Mouse (Mus musculus) midbrain, postnatal 0 days (tissue): Measurements from ENCODE around the gene Cpn1. TPM values are rescaled to one million over a fixed set of nuclear protein-coding genes. Genes with fewer than 3 reads are reported as not detected.

ENCODE experiments used
- ATAC-seq: fragments of 200-750 bp; cut with Nextera tagmentation; 2 replicates; pipeline ENCODE4 v1.8.0; 2017; ENCODE audit warnings: moderate number of reproducible peaks, mild to moderate bottlenecking, moderate TSS enrichment, moderate library complexity; ENCODE audit not compliant: low FRiP score
- DNase-seq: peaks from one replicate; pipeline ENCODE4 v3.0.0-alpha.2; 2015; ENCODE audit warnings: low spot score
- H3K27ac ChIP-seq: fragments of 300-500 bp; sonication (generic); 2 replicates; pipeline ENCODE4 v1.5.1; 2014; ENCODE audit warnings: low read depth, mild to moderate bottlenecking, low read length, mixed read lengths
- H3K27me3 ChIP-seq: fragments of 300-500 bp; sonication (generic); 2 replicates; pipeline ENCODE4 v1.6.1; 2014; ENCODE audit warnings: low read length, control low read depth, mixed read lengths; ENCODE audit not compliant: insufficient read depth
- H3K36me3 ChIP-seq: fragments of 300-500 bp; sonication (generic); 2 replicates; pipeline ENCODE4 v1.6.1; 2014; ENCODE audit warnings: low read length, control low read depth, mixed read lengths; ENCODE audit not compliant: insufficient read depth
- H3K4me1 ChIP-seq: fragments of 300-500 bp; sonication (generic); 2 replicates; pipeline ENCODE4 v1.6.1; 2014; ENCODE audit warnings: mild to moderate bottlenecking, control low read depth, antibody characterized with exemption, low read length, mixed read lengths; ENCODE audit not compliant: insufficient read depth
- H3K4me2 ChIP-seq: fragments of 300-500 bp; sonication (generic); 2 replicates; pipeline ENCODE4 v1.6.1; 2014; ENCODE audit warnings: low read depth, mild to moderate bottlenecking, low read length, mixed read lengths; ENCODE audit not compliant: poor library complexity, severe bottlenecking
- H3K4me3 ChIP-seq: fragments of 300-500 bp; sonication (generic); 2 replicates; pipeline ENCODE4 v1.5.1; 2014; ENCODE audit warnings: low read depth, mild to moderate bottlenecking, low read length, moderate library complexity
- H3K9ac ChIP-seq: fragments of 300-500 bp; sonication (generic); replicated peaks from 2 replicates; pipeline ENCODE4 v1.6.1; 2014; ENCODE audit warnings: mild to moderate bottlenecking, low read length, moderate library complexity, mixed read lengths; ENCODE audit not compliant: poor library complexity, severe bottlenecking
- H3K9me3 ChIP-seq: fragments of 300-500 bp; sonication (generic); 2 replicates; pipeline ENCODE4 v1.6.1; 2016; ENCODE audit warnings: low read length, control low read depth
- CTCF ChIP-seq: IDR thresholded peaks from 2 replicates; pipeline ENCODE4 v1.5.1; 2016; ENCODE audit warnings: antibody characterized with exemption, mild to moderate bottlenecking
- WGBS: fragments of 180-500 bp; shearing (Covaris S2); extraction: QIAGEN DNeasy Blood & Tissue Kit; methylation state at CpG from one replicate; pipeline ENCODE4 v1.1.7; 2014; 5-methylcytosine and 5-hydroxymethylcytosine counted together
- polyA plus RNA-seq: library from polyadenylated mRNA; unstranded; fragments of >200 nt; fragmentation: Nextera tagmentation; extraction: Ambion mirVana; gene quantifications from 2 replicates; pipeline ENCODE4 v1.2.1, GENCODE M21; 2015
- total RNA-seq: library from RNA; depleted of rRNA; stranded (reverse); fragments of >200 nt; gene quantifications from 2 replicates; pipeline ENCODE4 v1.2.3, GENCODE M21; 2014

Gene Cpn1
- total and polyA plus RNA-seq, 2 experiments from 2014 or later = 0.27 to 0.48 TPM

DNA sequence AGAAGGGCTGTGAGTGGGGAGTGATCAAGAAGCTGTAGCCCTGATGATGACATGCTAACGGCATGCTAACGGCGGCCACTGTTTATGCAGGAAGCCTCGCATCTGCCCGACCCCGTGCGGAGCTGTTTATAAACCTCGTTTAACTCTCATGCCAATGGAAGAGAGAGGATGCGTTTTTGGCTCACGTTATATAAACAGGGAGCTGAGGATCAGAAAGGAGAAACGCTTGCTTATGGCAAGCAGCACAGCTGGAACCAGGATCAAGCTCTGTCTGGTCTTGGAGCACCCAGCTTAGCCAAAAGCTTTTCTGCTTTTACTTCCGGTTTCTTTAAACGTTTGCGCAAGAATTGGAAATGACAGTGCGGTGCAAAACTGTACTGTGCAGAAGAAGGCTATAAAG is 22.4 kb upstream of the Cpn1 start:
- Histone ChIP-seq H3K27me3 (no peaks in the 10 kb centered on the region), H3K4me1 (no peaks in the 10 kb centered on the region), H3K27ac (no peak overlapping the region), H3K9ac (no peak overlapping the region), H3K9me3 (no peaks in the 10 kb centered on the region), H3K4me3 (no peak overlapping the region), H3K36me3 (no peaks in the 10 kb centered on the region), H3K4me2 (no peak overlapping the region)
- TF ChIP-seq CTCF = no peak
- DNase-seq (no peak), ATAC-seq (no peak)
- 71% methylated on average over 15 of the region's 15 CpGs for WGBS

DNA sequence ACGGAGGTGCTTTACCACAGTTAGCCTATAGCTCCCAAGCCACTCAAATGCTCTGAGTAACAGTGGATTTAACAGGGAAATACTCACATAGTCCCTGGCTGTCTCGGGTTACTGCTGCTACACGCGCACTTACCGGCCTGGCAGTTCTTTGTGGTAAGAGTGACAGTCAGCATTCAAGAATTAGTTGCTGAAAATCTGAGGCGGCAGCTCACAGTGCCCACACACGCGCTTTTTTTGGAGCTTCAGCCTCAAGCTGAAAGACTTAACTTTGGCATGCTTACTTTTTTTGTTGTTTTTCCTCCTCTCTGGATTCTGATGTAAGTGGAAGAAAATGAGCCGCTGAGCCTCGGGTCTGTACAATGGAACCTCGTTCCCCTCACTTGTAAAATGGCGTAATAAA is 20.8 kb upstream of the Cpn1 start:
- no peaks in the 10 kb centered on the region for H3K27me3 ChIP-seq
- no peaks in the 10 kb centered on the region for H3K4me1 ChIP-seq
- H3K36me3 ChIP-seq = no peaks in the 10 kb centered on the region
- no peak for TF ChIP-seq CTCF
- H3K27ac ChIP-seq = no peak overlapping the region
- no peak for ATAC-seq
- no peaks in the 10 kb centered on the region for H3K9me3 ChIP-seq
- no peak overlapping the region for H3K9ac ChIP-seq
- DNase-seq = no peak
- H3K4me3 ChIP-seq = no peak overlapping the region
- WGBS = 43% methylated on average over 12 of the region's 12 CpGs
- H3K4me2 ChIP-seq = no peak overlapping the region

DNA sequence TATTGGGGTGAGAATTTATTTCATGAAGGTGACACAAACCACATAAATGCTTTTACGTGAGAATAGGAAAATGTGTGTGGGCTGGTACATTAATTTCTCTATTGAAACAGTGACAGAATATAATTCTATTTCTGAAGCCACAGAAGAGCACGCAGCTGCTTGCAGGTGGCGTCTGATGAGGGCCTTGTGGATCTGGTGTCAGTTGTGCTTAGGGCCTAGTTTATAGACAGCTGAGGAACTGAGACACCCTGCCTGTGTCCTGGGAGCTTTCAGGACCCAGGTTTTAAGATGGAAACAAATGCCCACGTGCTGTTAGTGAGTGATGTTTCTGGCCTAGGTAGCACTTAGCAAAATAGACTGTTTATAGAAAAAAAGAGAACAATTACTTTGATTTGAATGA is 18.7 kb upstream of the Cpn1 start:
- ATAC-seq (no peak), DNase-seq (no peak)
- no peaks in the 10 kb centered on the region for H3K9me3 ChIP-seq
- no peak for TF ChIP-seq CTCF
- no peaks in the 10 kb centered on the region for H3K36me3 ChIP-seq
- no peak overlapping the region for H3K9ac ChIP-seq
- 77% methylated on average over 4 of the region's 4 CpGs for WGBS
- H3K27me3 ChIP-seq = no peaks in the 10 kb centered on the region
- no peak overlapping the region for H3K27ac ChIP-seq
- H3K4me3 ChIP-seq = no peak overlapping the region
- H3K4me1 ChIP-seq = no peaks in the 10 kb centered on the region
- H3K4me2 ChIP-seq = no peak overlapping the region

DNA sequence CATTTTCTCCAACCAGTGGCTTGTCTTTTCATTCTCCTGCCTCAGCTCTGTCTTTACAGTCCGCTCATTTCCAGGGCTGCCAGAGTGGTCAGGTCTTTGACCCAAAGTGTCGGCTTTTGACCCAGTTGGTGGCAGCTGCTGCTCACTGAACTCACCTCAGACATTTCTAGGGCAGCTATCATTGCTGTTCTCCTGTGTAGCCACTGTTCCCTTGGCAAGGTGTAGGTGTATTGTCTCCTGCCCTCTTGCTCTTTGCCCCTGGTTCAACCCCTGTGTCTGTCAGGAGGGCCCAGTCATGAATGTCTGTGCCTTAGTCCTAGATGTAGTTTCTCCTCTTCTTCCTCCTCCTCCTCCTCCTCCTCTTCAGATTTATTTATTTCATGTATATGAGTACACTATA is 17.9 kb upstream of the Cpn1 start:
- ATAC-seq (no peak), DNase-seq (no peak)
- Histone ChIP-seq H3K4me1 (no peaks in the 10 kb centered on the region), H3K9ac (no peak overlapping the region), H3K36me3 (no peaks in the 10 kb centered on the region), H3K27me3 (no peaks in the 10 kb centered on the region), H3K27ac (no peak overlapping the region), H3K4me3 (no peak overlapping the region), H3K4me2 (no peak overlapping the region), H3K9me3 (no peaks in the 10 kb centered on the region)
- TF ChIP-seq CTCF = no peak
- 95% methylated on average over 2 of the region's 2 CpGs for WGBS

DNA sequence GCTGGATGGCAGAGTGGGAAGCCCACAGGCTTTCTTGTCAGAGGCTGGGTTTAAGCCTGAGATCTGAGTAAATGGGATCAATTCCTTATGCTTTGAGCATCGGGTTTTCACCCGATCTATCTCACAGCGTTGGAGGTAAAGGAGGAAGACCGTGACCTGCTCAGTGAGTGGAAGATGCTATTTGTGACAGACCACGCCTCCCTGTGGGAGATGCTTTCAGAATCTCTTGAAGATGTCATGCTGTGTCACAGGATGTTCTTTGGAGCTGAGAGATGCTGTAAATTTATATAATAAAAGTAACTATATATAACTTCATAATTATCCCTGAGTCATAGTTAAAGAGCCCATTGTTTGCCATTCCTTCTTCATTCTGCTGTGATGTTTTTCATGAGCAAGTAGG is 14.4 kb upstream of the Cpn1 start:
- no peaks in the 10 kb centered on the region for H3K9me3 ChIP-seq
- DNase-seq (no peak), ATAC-seq (no peak)
- no peak overlapping the region for H3K4me2 ChIP-seq
- H3K4me3 ChIP-seq = no peak overlapping the region
- no peak overlapping the region for H3K9ac ChIP-seq
- H3K27me3 ChIP-seq = no peaks in the 10 kb centered on the region
- TF ChIP-seq CTCF = no peak
- H3K27ac ChIP-seq = no peak overlapping the region
- 70% methylated on average over 5 of the region's 5 CpGs for WGBS
- no peaks in the 10 kb centered on the region for H3K36me3 ChIP-seq
- no peaks in the 10 kb centered on the region for H3K4me1 ChIP-seq

DNA sequence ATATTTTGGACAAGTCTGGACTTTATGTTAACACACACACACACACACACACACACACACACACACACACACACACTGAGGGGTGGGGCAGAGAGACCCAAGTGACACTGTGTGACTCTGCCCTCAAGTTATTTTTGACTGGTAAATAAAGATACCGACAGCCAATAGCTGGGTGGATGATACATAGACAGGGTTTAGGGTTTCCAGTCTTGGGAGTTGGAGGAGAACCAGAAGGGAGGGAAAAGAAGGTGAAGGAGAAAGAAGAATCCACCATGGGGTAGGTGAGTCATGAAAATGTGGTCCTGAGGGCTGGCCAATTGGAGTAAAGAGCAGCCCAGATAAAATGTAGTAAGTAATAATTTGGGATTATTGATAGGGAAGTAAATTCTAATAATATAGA is 13.7 kb upstream of the Cpn1 start:
- no peaks in the 10 kb centered on the region for H3K36me3 ChIP-seq
- H3K4me3 ChIP-seq = no peak overlapping the region
- 89% methylated on average over 1 of the region's 1 CpGs for WGBS
- H3K9me3 ChIP-seq = no peaks in the 10 kb centered on the region
- H3K27me3 ChIP-seq = no peaks in the 10 kb centered on the region
- no peak overlapping the region for H3K4me2 ChIP-seq
- no peak for TF ChIP-seq CTCF
- H3K9ac ChIP-seq = no peak overlapping the region
- H3K4me1 ChIP-seq = no peaks in the 10 kb centered on the region
- no peak for ATAC-seq
- DNase-seq = no peak
- H3K27ac ChIP-seq = no peak overlapping the region
